34 mouse cellular contexts compared by ENCODE assay signal in the genomic region with DNA sequence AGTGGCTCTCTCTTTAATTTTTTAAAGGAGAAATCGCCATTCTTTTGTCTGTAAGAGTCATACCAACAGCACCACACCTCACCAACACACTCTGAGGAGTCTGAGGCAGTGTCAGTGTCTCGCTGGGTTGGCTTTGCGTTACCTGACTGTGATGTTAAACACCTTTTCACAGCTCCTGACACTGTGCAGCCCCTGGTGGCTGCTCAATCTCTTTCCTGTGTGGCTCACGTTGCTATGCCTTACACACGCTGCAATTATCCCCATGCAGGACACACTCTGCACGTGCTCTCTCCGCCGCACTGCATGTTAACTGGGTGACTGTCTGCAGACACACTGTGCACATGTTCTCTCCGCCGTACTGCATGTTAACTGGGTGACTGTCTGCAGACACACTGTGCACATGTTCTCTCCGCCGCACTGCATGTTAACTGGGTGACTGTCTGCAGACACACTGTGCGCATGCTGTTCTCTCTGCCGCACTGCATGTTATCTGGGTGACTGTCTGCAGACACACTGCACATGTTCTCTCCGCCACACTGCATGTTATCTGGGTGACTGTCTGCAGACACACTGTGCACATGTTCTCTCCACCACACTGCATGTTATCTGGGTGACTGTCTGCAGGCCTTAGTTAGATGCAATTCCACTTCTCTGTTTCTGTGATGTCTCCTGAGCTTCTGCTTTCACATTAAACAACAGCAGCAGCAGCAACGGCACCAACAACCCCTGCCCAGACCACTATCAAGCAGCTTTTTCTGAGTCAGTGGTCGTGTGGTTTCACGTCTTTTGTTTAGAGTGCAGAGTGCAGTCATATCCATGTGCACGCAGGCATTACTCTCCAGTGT. TPM values are rescaled to one million over a fixed set of nuclear protein-coding genes. Genes with fewer than 3 reads are reported as not detected.
DNase-seq lines count a peak whose midpoint lies in the region; ATAC-seq and TF ChIP-seq lines count a peak whose summit lies in the region.
"Had no signal": no experiment of that assay in that cellular context is flagged by ENCODE, and none has a peak within 500 bp of the region (broad histone marks: within the 10 kb centered on the region; RNA-seq: fewer than 3 reads in every experiment).

No protein-coding gene starts in this region.

- 92% methylated on average over 19 of the region's 19 CpGs for whole genome bisulfite sequencing in hindbrain, postnatal 0 days
- WGBS in hindbrain, embryonic 13.5 days: 93% methylated on average over 19 of the region's 19 CpGs

- dilution Hi-C loops in CH12.LX (cut with MboI; ENCODE audit: extremely low pct_ligation_motif_present, extremely low pct_unique_long_range_greater_than_20kb, low sequenced_read_pairs): no loop called here

- no peak for DNase-seq in hindbrain, postnatal 0 days (ENCODE audit: low spot score)
- DNase-seq in CH12.LX (ENCODE audit: extremely low read depth): no peak
- DNase-seq in ZHBTc4 (ENCODE audit: low read depth, low spot score): peak; percentile 62
- DNase-seq in kidney, adult 18-20 months: no peak
- no peak for DNase-seq in urinary bladder, postnatal 4 days (ENCODE audit: low spot score in 2 of 2)
- DNase-seq in left cerebral cortex, postnatal 25 days (ENCODE audit: low spot score in 2 of 2): no peak
- DNase-seq: adrenal gland, postnatal 10 days; cerebellum, adult 9-11 months; gastrocnemius, postnatal 25 days; heart, postnatal 36 days; kidney, postnatal 36 days; liver, embryonic 13.5 days; lung, embryonic 14.5 days; lung, postnatal 36 days; right cerebral cortex, adult 18-20 months; right cerebral cortex, postnatal 4 days; thymus, adult 18-20 months had no signal

- intact Hi-C loops in left cerebral cortex, postnatal 25 days (cut with DNase I): no loop called here

- no peaks in the 10 kb centered on the region for H3K79me2 ChIP-seq in CH12.LX (replicated peaks; ENCODE audit: control insufficient read depth, extremely low read depth, insufficient read depth, poor library complexity, severe bottlenecking)

- no peak for TF ChIP-seq RAD21 in CH12.LX (IDR thresholded peaks at IDR 0.05; ENCODE audit: low read depth, low read length)

- no peak overlapping the region for H3K4me3 ChIP-seq in hindbrain, postnatal 0 days (ENCODE audit: low read length)
- H3K4me3 ChIP-seq in hindbrain, embryonic 13.5 days: no peak overlapping the region
- no peak overlapping the region for H3K4me3 ChIP-seq in CH12.LX (replicated peaks in 1 of 3; ENCODE audit: low read depth in 2 of 3, low read length in 2 of 3, poor library complexity in 1 of 3)
- peak overlapping the region; percentile 69 for H3K4me3 ChIP-seq in megakaryocyte, embryonic 14.5 days (replicated peaks)
- H3K4me3 ChIP-seq: embryonic facial prominence, embryonic 10.5 days; heart, embryonic 15.5 days; limb, embryonic 13.5 days; liver, embryonic 13.5 days; neural tube, embryonic 15.5 days had no signal

- no peak for TF ChIP-seq EP300 in CH12.LX (IDR thresholded peaks at IDR 0.05; ENCODE audit: low read length)

- peak; percentile 21; the same call in 1 of the 2 replicates for TF ChIP-seq CTCF in hindbrain, postnatal 0 days (IDR thresholded peaks at IDR 0.05; ENCODE audit: low read depth)
- TF ChIP-seq CTCF in CH12.LX (conservative IDR thresholded peaks at IDR 0.05 in 1 of 2, IDR thresholded peaks at IDR 0.05 in 1 of 2; ENCODE audit: low read depth in 2 of 2, low read length in 2 of 2): no peak

- TF ChIP-seq POLR2A in CH12.LX (IDR thresholded peaks at IDR 0.05; ENCODE audit: low read depth, low read length): no peak

- H3K4me1 ChIP-seq in hindbrain, postnatal 0 days (ENCODE audit: insufficient read depth, low read length): no peaks in the 10 kb centered on the region
- no peaks in the 10 kb centered on the region for H3K4me1 ChIP-seq in hindbrain, embryonic 13.5 days (replicated peaks)
- no peaks in the 10 kb centered on the region for H3K4me1 ChIP-seq in CH12.LX (ENCODE audit: control insufficient read depth in 1 of 2, insufficient read depth in 2 of 2)
- H3K4me1 ChIP-seq in megakaryocyte, embryonic 14.5 days: peaks cover 8% of the 10 kb centered on the region; the same call in 1 of the 2 replicates
- H3K4me1 ChIP-seq: heart, embryonic 15.5 days; limb, embryonic 13.5 days; liver, embryonic 13.5 days; neural tube, embryonic 15.5 days had no signal

- no peak overlapping the region for H3K27ac ChIP-seq in hindbrain, postnatal 0 days
- H3K27ac ChIP-seq in hindbrain, embryonic 13.5 days: no peak overlapping the region
- H3K27ac ChIP-seq in CH12.LX (ENCODE audit: insufficient read depth, low read depth): no peak overlapping the region
- H3K27ac ChIP-seq: embryonic facial prominence, embryonic 10.5 days; heart, embryonic 15.5 days; hindbrain, embryonic 14.5 days; limb, embryonic 13.5 days; liver, embryonic 13.5 days; neural tube, embryonic 15.5 days had no signal

- in situ Hi-C loops in CH12.LX (cut with MboI; ENCODE audit: low pct_ligation_motif_present, low pct_unique_long_range_greater_than_20kb, low sequenced_read_pairs): no loop called here

- ATAC-seq in hindbrain, postnatal 0 days: no peak
- ATAC-seq in hindbrain, embryonic 13.5 days (ENCODE audit: low FRiP score): no peak
- ATAC-seq: activated CD4-positive, CD25-positive, alpha-beta regulatory T cell, adult 4 months; forebrain, embryonic 16.5 days had no signal

- H3K27me3 ChIP-seq in hindbrain, postnatal 0 days (ENCODE audit: insufficient read depth, low read length): no peaks in the 10 kb centered on the region
- H3K27me3 ChIP-seq in hindbrain, embryonic 13.5 days: no peaks in the 10 kb centered on the region
- H3K27me3 ChIP-seq in CH12.LX (replicated peaks): no peaks in the 10 kb centered on the region
- H3K27me3 ChIP-seq in megakaryocyte, embryonic 14.5 days (replicated peaks): no peaks in the 10 kb centered on the region
- H3K27me3 ChIP-seq: heart, embryonic 15.5 days; limb, embryonic 13.5 days; liver, embryonic 13.5 days; neural tube, embryonic 15.5 days had no signal

- peaks cover 21% of the 10 kb centered on the region; the same call in 1 of the 2 replicates for H3K36me3 ChIP-seq in hindbrain, postnatal 0 days (ENCODE audit: insufficient read depth, low read length)
- H3K36me3 ChIP-seq in hindbrain, embryonic 13.5 days: peaks cover 57% of the 10 kb centered on the region
- H3K36me3 ChIP-seq in CH12.LX (replicated peaks in 1 of 2; ENCODE audit: control insufficient read depth in 1 of 2, insufficient read depth in 1 of 2, low read length in 1 of 2): peaks cover 15 to 65% of the 10 kb centered on the region in 2 experiments
- peaks cover 49% of the 10 kb centered on the region for H3K36me3 ChIP-seq in megakaryocyte, embryonic 14.5 days (replicated peaks; ENCODE audit: low read length)

- H3K9me3 ChIP-seq in hindbrain, postnatal 0 days (ENCODE audit: low read length): no peaks in the 10 kb centered on the region
- no peaks in the 10 kb centered on the region for H3K9me3 ChIP-seq in hindbrain, embryonic 13.5 days
- no peaks in the 10 kb centered on the region for H3K9me3 ChIP-seq in CH12.LX (replicated peaks; ENCODE audit: low read length)
- no peaks in the 10 kb centered on the region for H3K9me3 ChIP-seq in megakaryocyte, embryonic 14.5 days
- H3K9me3 ChIP-seq: embryonic facial prominence, embryonic 10.5 days; heart, embryonic 15.5 days; limb, embryonic 13.5 days; liver, embryonic 13.5 days; neural tube, embryonic 15.5 days had no signal

- no peak overlapping the region for H3K4me2 ChIP-seq in hindbrain, postnatal 0 days (ENCODE audit: low read depth, low read length)
- H3K4me2 ChIP-seq in hindbrain, embryonic 13.5 days: no peak overlapping the region
- no peak overlapping the region for H3K4me2 ChIP-seq in CH12.LX (ENCODE audit: insufficient read depth, low read depth, poor library complexity, severe bottlenecking)
- H3K4me2 ChIP-seq: heart, embryonic 15.5 days; hindbrain, embryonic 14.5 days; limb, embryonic 13.5 days; liver, embryonic 13.5 days; lung, embryonic 14.5 days; midbrain, embryonic 11.5 days; neural tube, embryonic 15.5 days had no signal

- no peak overlapping the region for H3K9ac ChIP-seq in hindbrain, postnatal 0 days (replicated peaks; ENCODE audit: low read length)
- no peak overlapping the region for H3K9ac ChIP-seq in hindbrain, embryonic 13.5 days
- no peak overlapping the region for H3K9ac ChIP-seq in CH12.LX (ENCODE audit: insufficient read depth, low read depth)
- H3K9ac ChIP-seq: heart, embryonic 15.5 days; hindbrain, embryonic 14.5 days; limb, embryonic 13.5 days; liver, embryonic 13.5 days; lung, embryonic 14.5 days; neural tube, embryonic 15.5 days had no signal

TF ChIP-seq in CH12.LX, 34 proteins besides CTCF, POLR2A, EP300 and RAD21:
- TF ChIP-seq ZKSCAN1 (IDR thresholded peaks at IDR 0.05; ENCODE audit: borderline replicate concordance, low read depth, low read length) (peak; percentile 17; the same call in 1 of the 2 replicates), JUND (conservative IDR thresholded peaks at IDR 0.05; ENCODE audit: low read depth, low read length) (no peak)

RNA-seq across cellular contexts. Expression of a gene that starts 26.7 kb away (rescaled TPM):
- 130 and 134 TPM in 2 replicates for total RNA-seq in hindbrain, postnatal 0 days (2014; rRNA removed)
- polyA plus RNA-seq in hindbrain, postnatal 0 days (2015; fragmentation: Nextera tagmentation; extraction: Ambion mirVana): 38.7 and 39.9 TPM in 2 replicates
- polyA plus RNA-seq in hindbrain, embryonic 13.5 days (2015; fragmentation: Nextera tagmentation; extraction: Ambion mirVana): 46.1 and 49.7 TPM in 2 replicates
- total RNA-seq in CH12.LX (2012; rRNA removed) (10.0 and 10.3 TPM in 2 replicates), CH12.LX (2014; rRNA removed) (13.3 and 18.3 TPM in 2 replicates)
- polyA plus RNA-seq in CH12.LX (2012; ENCODE audit: insufficient read length, low read depth): 9.3 and 9.5 TPM in 2 replicates
- polyA plus RNA-seq in megakaryocyte, embryonic 14.5 days (2012; ENCODE audit: insufficient read depth, low replicate concordance): 4.8 TPM in 1 of 2 replicates, not detected in the other
- total RNA-seq in left cerebral cortex, postnatal 25 days (2021): 10 to 100 TPM; 45.2 to 50.0 TPM

RNA-seq across cellular contexts. Expression of a gene that starts 27.2 kb away (rescaled TPM):
- total RNA-seq in hindbrain, postnatal 0 days (2014; rRNA removed): not detected in 2 replicates
- 0.04 and 0.08 TPM in 2 replicates for polyA plus RNA-seq in hindbrain, postnatal 0 days (2015; fragmentation: Nextera tagmentation; extraction: Ambion mirVana)
- 0.05 and 0.19 TPM in 2 replicates for polyA plus RNA-seq in hindbrain, embryonic 13.5 days (2015; fragmentation: Nextera tagmentation; extraction: Ambion mirVana)
- total RNA-seq in CH12.LX (2012; rRNA removed): not detected in 2 replicates
- total RNA-seq in CH12.LX (2014; rRNA removed): not detected in 2 replicates
- polyA plus RNA-seq in CH12.LX (2012; ENCODE audit: insufficient read length, low read depth): not detected in 2 replicates
- polyA plus RNA-seq in megakaryocyte, embryonic 14.5 days (2012; ENCODE audit: insufficient read depth, low replicate concordance): not detected in 2 replicates
- total RNA-seq in left cerebral cortex, postnatal 25 days (2021): under 1 TPM; 0.14 to 0.21 TPM
- polyA plus RNA-seq: activated CD4-positive, CD25-positive, alpha-beta regulatory T cell, adult 4 months; hindbrain, embryonic 14.5 days; kidney, embryonic 14.5 days; liver, embryonic 13.5 days; lung, embryonic 14.5 days; neural tube, embryonic 15.5 days had no signal

RNA-seq across cellular contexts. Expression of a gene that starts 48.5 kb away (rescaled TPM):
- not detected in 2 replicates for total RNA-seq in hindbrain, postnatal 0 days (2014; rRNA removed)
- polyA plus RNA-seq in hindbrain, postnatal 0 days (2015; fragmentation: Nextera tagmentation; extraction: Ambion mirVana): not detected in 2 replicates
- not detected in 2 replicates for polyA plus RNA-seq in hindbrain, embryonic 13.5 days (2015; fragmentation: Nextera tagmentation; extraction: Ambion mirVana)
- total RNA-seq in CH12.LX (2012; rRNA removed) (not detected in 2 replicates), CH12.LX (2014; rRNA removed) (not detected in 2 replicates)
- polyA plus RNA-seq in CH12.LX (2012; ENCODE audit: insufficient read length, low read depth): not detected in 2 replicates
- not detected in 2 replicates for polyA plus RNA-seq in megakaryocyte, embryonic 14.5 days (2012; ENCODE audit: insufficient read depth, low replicate concordance)
- total RNA-seq in left cerebral cortex, postnatal 25 days (2021): not detected
- total RNA-seq: adrenal gland, postnatal 10 days; gastrocnemius, postnatal 25 days; heart, postnatal 36 days; left cerebral cortex, postnatal 14 days; midbrain, postnatal 0 days had no signal
- polyA plus RNA-seq: activated CD4-positive, CD25-positive, alpha-beta regulatory T cell, adult 4 months; brain, embryonic 14.5 days; cortical plate, adult 2 months; embryonic facial prominence, embryonic 10.5 days; forebrain, embryonic 16.5 days; heart, embryonic 15.5 days; hindbrain, embryonic 14.5 days; intestine, embryonic 14.5 days; kidney, embryonic 14.5 days; limb, embryonic 13.5 days; liver, embryonic 13.5 days; lung, embryonic 14.5 days; midbrain, embryonic 11.5 days; midbrain, postnatal 0 days; neural tube, embryonic 15.5 days; stomach, embryonic 16.5 days had no signal
